Mouse (Mus musculus): ENCODE results near the gene Arrdc5.

The Arrdc5 gene

DNA sequence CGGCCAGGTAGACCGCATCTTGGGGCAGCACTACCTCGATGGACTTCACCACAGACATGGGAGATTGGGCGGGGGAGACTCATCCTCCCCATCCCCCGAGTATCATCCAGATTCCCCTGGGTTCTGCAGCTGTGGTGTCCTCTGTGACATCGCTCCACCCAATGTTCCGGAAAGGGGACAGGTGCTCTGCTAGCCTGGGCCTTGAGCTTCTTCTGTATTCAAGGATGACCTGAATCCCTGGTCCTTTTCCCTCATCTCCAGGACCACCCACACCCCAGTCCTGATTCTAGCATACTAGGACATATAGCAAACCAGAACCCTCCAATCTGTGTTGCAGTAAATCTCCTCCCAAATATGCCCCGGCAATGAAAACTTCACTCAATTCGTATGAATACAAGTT lies at the start of gene Arrdc5:
Arrdc5 (minus strand) TSS at position 101 of the 400 bp plus-strand sequence.
- no peak for DNase-seq (ENCODE audit: low spot score in 2 of 2)

- no peak for DNase-seq (ENCODE audit: low spot score in 2 of 2)
Observed at GRCm38 (mm10) chr17:56348586-56348985, 48.5 kb upstream of the Arrdc5 start.

DNA sequence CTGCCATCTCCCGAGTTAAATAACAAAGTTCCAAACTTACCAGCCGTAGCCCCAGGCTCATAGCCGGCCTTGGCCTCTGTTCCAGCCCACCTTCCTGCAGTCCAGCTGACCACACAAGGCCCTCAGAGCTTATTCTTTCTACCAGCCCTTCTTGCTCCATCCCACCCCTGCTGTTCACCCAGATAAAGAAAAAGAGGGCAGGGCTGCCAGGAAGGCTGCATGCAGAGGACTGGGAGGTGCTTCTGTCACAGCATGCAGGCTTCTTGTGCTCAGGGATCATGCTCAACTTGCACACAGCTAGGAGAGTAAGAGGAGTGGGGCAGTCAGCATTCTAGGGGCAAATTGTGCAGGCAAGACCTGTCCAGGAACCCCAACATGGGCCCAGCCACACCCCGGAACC lies 48.0 kb upstream of the Arrdc5 start:
- DNase-seq (ENCODE audit: low spot score in 2 of 2) = no peak

GRCm38 (mm10) chr17:56345364-56345763 lies 45.3 kb upstream of the Arrdc5 start:
- DNase-seq (ENCODE audit: low spot score in 2 of 2) = no peak

GRCm38 (mm10) chr17:56343466-56343865 lies 43.4 kb upstream of the Arrdc5 start:
- DNase-seq (ENCODE audit: low spot score in 2 of 2) = no peak

GRCm38 (mm10) chr17:56340717-56341116 lies 40.6 kb upstream of the Arrdc5 start:
- DNase-seq (ENCODE audit: low spot score in 2 of 2) = no peak

- DNase-seq (ENCODE audit: low spot score in 2 of 2) = no peak
Observed at GRCm38 (mm10) chr17:56338909-56339308, 38.8 kb upstream of the Arrdc5 start.

- DNase-seq (ENCODE audit: low spot score in 2 of 2) = no peak
Observed at GRCm38 (mm10) chr17:56337791-56338190, 37.7 kb upstream of the Arrdc5 start.

GRCm38 (mm10) chr17:56337190-56337589 lies 37.1 kb upstream of the Arrdc5 start:
- DNase-seq (ENCODE audit: low spot score in 2 of 2) = peak in 1 of 2 experiments; percentile 42

GRCm38 (mm10) chr17:56332987-56333386 lies 32.9 kb upstream of the Arrdc5 start:
- DNase-seq (ENCODE audit: low spot score in 2 of 2) = no peak

DNA sequence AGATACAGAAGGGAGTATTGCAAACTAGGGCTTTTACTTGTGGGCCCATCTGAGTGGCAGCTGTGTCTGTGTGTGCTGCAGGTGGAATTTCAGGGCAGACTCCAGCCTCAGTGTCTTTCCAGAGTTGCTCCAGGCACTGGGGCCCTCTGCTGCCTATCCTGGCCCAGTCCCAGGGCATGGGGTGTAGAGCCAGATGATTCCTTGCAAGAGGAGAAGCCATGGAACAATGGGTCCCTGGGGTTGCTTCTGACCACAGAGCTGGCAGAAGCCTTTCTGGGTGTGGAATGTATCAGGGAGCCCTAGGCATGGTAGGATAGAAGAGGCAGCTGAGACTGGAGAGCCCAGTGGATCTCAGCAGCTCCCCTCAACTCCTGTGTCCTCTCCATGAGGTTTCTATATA lies 31.2 kb upstream of the Arrdc5 start:
- no peak for DNase-seq (ENCODE audit: low spot score in 2 of 2)

DNA sequence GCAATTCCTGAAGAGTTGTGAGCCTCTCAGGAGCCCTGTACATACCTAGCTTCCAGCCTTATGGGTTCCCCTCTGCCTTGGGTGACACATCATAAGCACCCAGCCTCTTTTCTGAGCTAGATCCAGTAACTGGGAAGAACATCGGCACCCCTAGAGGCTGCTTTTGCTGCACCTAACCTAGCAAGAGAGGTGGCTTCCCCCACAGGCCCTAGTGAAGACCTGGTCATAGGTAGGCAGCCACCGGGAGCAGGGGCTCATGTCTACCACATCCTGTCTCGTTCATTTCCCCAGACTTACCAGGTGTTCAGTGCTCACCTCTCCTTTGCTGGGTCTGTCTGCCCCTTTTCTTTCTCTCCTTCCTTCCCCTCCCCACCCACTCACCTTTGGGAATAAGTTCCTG lies 30.3 kb upstream of the Arrdc5 start:
- no peak for DNase-seq (ENCODE audit: low spot score in 2 of 2)

DNA sequence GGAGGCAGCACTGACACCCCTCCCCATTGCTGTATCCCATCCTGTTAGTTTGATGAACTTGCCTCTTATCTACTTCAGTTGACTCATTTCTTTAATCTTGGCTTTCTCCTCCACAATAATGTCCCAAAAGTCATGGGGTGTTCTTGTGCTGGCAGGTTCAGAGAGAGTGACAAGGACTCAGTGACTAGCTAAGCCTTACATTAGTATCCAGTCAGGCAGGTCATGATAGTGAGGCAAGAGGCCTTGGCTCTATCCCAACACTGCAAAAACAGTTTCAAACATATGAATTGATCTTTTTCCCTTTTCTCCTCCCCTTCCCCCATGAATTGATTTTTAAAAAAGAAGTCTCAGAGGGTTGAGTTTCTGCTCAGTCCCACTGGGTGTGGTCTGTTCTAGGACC lies 29.2 kb upstream of the Arrdc5 start:
- DNase-seq (ENCODE audit: low spot score in 2 of 2) = no peak

GRCm38 (mm10) chr17:56326153-56327147 lies 26.4 kb upstream of the Arrdc5 start:
- DNase-seq (ENCODE audit: low spot score in 2 of 2) = no peak

DNA sequence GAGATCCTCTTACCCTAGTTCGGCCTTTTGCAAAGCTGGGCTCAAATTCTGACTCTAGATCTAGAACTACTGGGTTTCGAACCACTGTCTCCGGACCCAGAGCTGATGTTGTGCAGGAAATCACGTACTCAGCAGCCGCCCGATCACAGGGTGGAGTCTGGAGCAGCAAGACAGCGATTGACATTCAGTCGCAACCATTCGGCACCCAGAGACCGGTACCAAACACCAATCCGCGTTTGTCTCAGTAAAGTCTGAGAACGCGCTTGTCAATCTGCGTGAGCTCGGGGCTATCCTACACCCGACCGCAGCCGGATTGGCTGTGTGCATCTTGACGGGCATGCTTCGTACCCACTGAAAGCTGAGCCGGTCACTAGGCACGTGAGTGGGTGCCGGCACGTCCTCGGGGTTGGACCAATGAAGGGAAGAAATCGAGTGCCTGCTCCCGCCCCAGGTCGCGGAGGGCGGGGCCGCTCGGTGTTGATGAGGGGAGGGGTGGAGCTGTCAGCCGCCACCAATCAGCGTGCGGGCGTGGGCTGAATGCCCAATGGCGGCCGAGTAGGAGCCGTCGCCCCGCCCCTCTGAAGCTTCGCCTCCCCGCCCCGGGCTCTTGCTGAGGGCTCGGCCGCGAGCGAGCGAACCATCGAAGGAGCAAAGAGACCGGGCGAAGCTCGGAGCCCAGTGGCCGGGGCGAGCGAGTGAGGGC lies 25.5 kb upstream of the Arrdc5 start, which contains the start of gene Kdm4b:
Kdm4b (plus strand) TSS at position 613 of the 703 bp plus-strand sequence.
- DNase-seq (ENCODE audit: low spot score in 2 of 2) = peak; percentile 98 to 100

DNA sequence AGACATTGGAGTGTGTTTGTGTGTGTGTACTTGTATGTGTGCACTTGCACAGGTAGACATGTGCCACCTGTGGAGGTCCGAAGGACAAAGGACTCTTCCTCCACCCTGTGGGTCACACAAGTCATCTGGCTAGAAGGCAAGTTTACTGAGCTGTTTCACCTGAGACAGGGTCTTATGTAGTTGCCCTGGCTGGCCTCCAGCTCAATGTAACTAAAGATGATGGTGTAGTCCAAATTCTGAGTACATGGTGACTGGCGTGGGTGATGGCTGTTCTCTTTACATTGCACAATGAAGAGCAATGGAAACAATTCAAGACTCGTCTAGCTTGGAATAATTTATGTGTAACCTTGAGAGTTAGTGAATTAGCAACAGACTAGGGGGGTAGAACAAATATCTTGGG lies 24.3 kb upstream of the Arrdc5 start:
- DNase-seq (ENCODE audit: low spot score in 2 of 2) = no peak

GRCm38 (mm10) chr17:56309191-56309945 lies 9.3 kb upstream of the Arrdc5 start:
- no peak for DNase-seq (ENCODE audit: low spot score in 2 of 2)

- no peak for DNase-seq (ENCODE audit: low spot score in 2 of 2)
Observed at GRCm38 (mm10) chr17:56308088-56308487, 8.0 kb upstream of the Arrdc5 start.

DNA sequence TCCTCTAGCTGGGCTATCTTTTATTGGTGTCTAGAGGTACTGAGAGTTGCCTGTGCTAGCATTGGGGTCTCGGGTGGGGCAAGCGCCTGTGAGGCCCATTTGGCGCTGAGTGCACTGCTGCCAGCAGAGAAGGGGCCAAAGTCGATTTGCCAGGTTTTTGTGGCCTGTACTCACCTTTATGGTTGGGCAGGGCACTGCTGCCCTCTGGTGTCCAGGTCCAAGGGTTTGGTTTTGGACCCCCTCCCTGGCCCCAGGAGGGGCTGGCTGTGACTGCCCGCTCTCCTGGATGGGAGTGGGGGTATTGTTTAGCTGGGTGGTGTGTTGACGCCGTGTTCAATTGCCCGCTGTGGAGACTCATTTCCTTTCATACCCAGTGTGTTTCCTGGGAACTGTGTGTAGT lies 5.7 kb upstream of the Arrdc5 start:
- DNase-seq (ENCODE audit: low spot score in 2 of 2) = no peak

DNA sequence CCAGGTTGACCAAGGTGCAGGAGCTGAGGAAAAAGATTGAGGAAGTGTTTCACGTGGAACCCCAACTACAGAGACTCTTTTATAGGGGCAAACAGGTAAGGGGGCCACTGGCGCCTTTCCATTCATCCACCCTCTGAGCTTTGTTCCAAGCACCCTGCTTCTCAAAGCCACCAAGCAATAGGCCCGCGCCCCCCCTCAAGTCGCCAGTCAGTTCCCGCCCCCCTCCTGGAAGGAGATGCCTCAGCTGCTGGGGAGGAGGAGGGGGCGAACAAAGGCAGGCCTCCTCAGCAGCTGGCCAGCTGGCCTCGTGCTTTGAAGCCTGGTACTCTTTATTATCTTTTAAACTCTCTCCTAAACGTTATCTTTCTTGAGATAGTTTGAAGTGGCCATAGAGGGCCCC lies 5.1 kb upstream of the Arrdc5 start:
- no peak for DNase-seq (ENCODE audit: low spot score in 2 of 2)

GRCm38 (mm10) chr17:56304718-56305117 lies 4.6 kb upstream of the Arrdc5 start:
- no peak for DNase-seq (ENCODE audit: low spot score in 2 of 2)
